Mouse (Mus musculus): ENCODE results near the gene Fancl.

The Fancl gene

GRCm38 (mm10) chr11:26495951-26496350 lies 110.0 kb downstream of the Fancl start:
- no peak for DNase-seq

- no peak for DNase-seq
Measured at GRCm38 (mm10) chr11:26513683-26514082, 127.7 kb downstream of the Fancl start.

DNA sequence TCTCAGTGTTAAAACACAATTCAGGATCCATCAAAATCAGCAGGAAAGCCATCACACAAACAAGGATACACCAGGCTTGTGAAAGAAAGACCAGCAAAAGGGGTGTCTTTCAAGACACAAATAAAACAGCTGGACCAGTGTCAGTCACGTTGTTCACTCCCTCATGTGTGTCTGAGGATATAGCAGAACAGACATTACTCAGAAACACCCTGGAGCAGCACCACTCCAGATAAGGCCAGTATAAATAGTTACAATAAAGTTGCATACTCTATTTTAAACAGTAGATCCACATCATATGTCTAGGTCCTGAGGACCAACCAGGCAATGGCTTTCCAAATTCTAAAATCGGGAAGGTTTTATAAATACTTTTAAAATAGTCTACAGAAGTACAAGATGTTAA lies 130.2 kb downstream of the Fancl start:
- no peak for DNase-seq

- no peak for DNase-seq
Measured at GRCm38 (mm10) chr11:26518991-26519390, 133.1 kb downstream of the Fancl start.
